Mouse (Mus musculus): ENCODE results near the gene Dnaaf2. TPM values are rescaled to one million over a fixed set of nuclear protein-coding genes. Genes with fewer than 3 reads are reported as not detected.

Gene Dnaaf2
- polyA plus RNA-seq, 1 experiment from 2014 or later = 10.9 TPM

DNA sequence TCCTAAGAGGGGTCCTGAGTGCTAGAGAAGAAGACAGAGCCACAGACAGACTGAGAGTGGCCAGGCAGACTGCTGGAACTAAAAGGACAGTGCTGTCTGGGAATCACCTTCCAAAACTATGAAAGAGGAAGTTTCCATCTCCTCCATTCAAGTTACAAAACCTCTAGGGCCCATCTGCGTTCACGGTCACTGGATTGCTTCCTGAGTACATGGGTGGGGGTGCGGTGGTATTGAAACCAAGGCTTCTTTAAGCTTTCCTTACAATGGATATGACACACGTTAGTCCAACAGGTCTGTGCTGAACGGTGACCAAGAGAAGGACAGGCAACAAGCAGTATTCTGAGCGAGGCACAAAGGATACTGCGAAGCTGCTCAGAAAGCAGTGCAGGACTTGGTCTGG, 16.2 kb upstream of the Dnaaf2 start:
- WGBS = 90% methylated on average over 7 of the region's 7 CpGs
- H3K36me3 ChIP-seq = no peaks in the 10 kb centered on the region

DNA sequence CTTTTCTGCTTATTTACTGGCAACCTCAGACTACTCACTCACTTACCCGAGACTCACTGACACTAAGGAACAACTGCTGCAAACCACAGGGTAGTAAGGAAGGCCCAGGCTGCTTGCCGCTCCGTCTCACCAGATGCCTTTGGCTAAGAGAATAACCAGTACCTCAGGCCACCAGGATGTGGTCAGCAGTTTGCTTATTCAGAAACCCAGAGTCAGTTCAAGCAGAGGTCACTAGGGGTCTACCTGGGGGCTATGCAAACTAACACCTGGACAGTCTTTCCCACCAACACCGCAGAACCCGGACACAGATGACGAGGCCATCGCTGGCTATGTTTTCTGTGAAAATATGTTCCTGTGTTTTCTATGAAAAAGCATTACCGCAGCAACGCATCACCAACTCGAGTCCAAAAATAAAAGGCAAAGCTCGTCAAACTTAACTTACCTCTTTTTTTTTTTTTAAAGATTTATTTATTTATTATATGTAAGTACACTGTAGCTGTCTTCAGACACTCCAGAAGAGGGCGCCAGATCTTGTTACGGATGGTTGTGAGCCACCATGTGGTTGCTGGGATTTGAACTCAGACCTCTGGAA, 15.1 kb upstream of the Dnaaf2 start:
- no peak overlapping the region for H3K27ac ChIP-seq (replicated peaks)
- WGBS = 93% methylated on average over 13 of the region's 13 CpGs
- no peaks in the 10 kb centered on the region for H3K36me3 ChIP-seq
- ATAC-seq (replicated peaks) = no peak
- no peak overlapping the region for H3K4me2 ChIP-seq (replicated peaks)
- H3K27me3 ChIP-seq = no peaks in the 10 kb centered on the region
- H3K9me3 ChIP-seq = no peaks in the 10 kb centered on the region
- H3K4me3 ChIP-seq = no peak overlapping the region
- no peak overlapping the region for H3K9ac ChIP-seq (replicated peaks)
- H3K4me1 ChIP-seq = peaks cover 3% of the 10 kb centered on the region; the same call in 1 of the 2 replicates

More for the DNA sequence above, 16.2 kb upstream of the Dnaaf2 start:
- no peak overlapping the region for H3K4me2 ChIP-seq (replicated peaks)
- H3K27me3 ChIP-seq = no peaks in the 10 kb centered on the region
- ATAC-seq (replicated peaks) = no peak
- H3K4me3 ChIP-seq = no peak overlapping the region
- no peaks in the 10 kb centered on the region for H3K9me3 ChIP-seq
- peaks cover 3% of the 10 kb centered on the region; the same call in 1 of the 2 replicates for H3K4me1 ChIP-seq
- no peak overlapping the region for H3K27ac ChIP-seq (replicated peaks)
- no peak overlapping the region for H3K9ac ChIP-seq (replicated peaks)

DNA sequence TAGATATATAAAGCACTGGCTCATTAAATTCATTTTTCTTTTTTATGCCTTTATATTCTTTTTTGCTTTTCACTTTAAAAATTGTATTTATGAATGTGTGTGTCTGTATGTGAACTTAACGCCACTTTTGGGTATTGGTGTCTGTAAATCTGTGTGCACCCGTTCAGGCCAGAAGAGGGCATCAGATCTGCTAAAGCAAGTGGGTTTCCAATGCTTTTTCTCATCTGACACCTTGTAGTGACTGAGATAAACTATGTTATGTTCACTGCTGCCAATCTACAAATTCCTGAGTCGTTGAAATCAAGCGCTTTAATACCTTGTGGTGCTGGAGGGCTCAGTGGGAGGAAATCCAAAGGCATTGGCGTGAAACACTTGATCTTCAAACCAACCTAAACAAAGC, 12.8 kb upstream of the Dnaaf2 start:
- Histone ChIP-seq H3K9me3 (no peaks in the 10 kb centered on the region), H3K4me3 (no peak overlapping the region), H3K4me2 (replicated peaks) (no peak overlapping the region), H3K4me1 (peaks cover 3% of the 10 kb centered on the region; the same call in 1 of the 2 replicates), H3K27me3 (no peaks in the 10 kb centered on the region), H3K9ac (replicated peaks) (no peak overlapping the region), H3K36me3 (no peaks in the 10 kb centered on the region), H3K27ac (replicated peaks) (no peak overlapping the region)
- WGBS = 84% methylated on average over 5 of the region's 5 CpGs
- ATAC-seq (replicated peaks) = no peak

DNA sequence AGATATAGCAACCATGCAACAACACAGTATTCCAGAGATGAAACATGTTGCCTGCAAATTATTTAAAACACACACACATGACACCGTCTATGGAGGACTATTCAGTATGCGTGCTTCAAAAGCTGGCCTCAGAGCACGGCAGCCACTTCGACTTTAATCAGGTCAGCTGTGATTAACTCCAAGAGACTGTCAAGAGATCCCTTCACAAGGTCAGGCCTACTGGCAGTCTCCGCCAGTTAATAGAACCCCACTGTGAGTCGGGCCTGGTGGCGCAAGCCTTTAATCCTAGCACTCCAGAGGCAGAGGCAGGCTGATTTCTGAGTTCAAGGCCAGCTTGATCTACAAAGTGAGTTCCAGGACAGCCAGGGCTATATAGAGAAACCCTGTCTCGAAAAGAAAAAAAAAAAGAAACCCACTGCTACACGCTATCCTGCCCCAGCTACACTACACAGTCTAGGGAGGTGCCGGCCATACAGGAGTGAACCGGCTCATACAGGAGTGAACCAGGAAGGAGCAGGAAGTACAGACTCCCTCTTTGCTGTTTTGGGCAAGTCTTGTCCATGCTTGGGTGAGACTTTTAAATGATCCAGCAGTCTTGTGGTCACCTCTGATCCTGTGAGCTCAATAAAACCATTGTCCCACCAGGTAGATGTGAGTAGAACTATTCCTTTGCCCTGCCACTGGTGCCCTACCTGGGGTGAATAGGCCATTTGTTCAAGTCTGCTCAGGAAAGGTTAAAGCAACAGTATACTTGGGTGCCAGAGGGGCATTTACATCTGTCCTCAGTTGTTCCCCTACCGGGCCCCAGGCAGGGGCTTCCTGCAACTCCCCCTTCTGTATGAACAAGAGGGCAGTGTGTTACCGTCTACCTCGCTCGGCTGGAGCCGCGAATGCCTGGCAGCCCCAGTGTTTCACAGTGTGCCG, 12.1 kb upstream of the Dnaaf2 start:
- whole genome bisulfite sequencing = 85% methylated on average over 18 of the region's 18 CpGs
- no peak; the same call in 1 of the 2 replicates for ATAC-seq (replicated peaks)

DNA sequence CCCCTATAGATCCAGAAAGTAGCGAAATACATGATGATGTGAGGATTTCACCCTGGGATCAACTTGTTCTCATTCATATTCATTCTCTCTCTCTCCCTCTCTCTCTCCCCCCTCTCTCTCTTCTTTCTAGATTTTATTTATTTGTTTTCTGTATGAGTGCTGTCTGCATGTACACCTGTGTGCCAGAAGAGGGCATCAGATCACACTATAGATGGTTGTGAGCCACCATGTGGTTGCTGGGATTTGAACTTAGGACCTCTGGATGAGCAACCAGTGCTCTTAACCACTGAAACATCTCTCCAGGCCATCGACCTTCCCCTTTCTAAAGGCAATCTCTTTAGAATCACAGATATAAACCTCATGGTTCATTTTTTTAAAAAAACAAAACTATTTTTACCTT, 10.3 kb upstream of the Dnaaf2 start:
- Histone ChIP-seq H3K27ac (replicated peaks) (no peak overlapping the region), H3K9me3 (no peaks in the 10 kb centered on the region), H3K4me2 (replicated peaks) (no peak overlapping the region), H3K4me3 (no peak overlapping the region), H3K4me1 (peaks cover 5% of the 10 kb centered on the region), H3K36me3 (no peaks in the 10 kb centered on the region), H3K27me3 (no peaks in the 10 kb centered on the region), H3K9ac (replicated peaks) (no peak overlapping the region)
- 91% methylated on average over 2 of the region's 2 CpGs for WGBS
- ATAC-seq (replicated peaks) = no peak

More for the DNA sequence above, 12.1 kb upstream of the Dnaaf2 start:
- Histone ChIP-seq H3K4me2 (replicated peaks) (no peak overlapping the region), H3K27ac (replicated peaks) (no peak overlapping the region), H3K9me3 (no peaks in the 10 kb centered on the region), H3K36me3 (no peaks in the 10 kb centered on the region), H3K4me3 (no peak overlapping the region), H3K27me3 (no peaks in the 10 kb centered on the region), H3K4me1 (no peaks in the 10 kb centered on the region), H3K9ac (replicated peaks) (no peak overlapping the region)

DNA sequence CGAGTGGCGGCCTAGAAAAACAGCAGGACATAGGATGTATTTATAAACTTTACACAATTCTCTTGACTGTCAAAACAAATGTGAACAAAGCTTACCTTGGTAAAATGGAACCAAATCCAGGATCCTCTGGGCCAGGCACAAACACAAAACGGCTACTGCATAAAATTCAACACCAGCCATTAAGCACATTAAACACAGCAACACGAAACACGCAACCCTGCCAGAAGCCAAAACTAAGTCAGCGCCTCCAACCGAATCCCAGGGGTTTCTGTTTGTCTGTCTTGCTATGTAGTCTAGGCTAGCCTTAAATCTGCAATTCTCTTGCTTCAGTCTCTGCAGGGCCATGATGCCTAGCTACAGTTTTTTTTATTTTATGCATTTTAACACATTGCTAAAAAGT, 9.7 kb upstream of the Dnaaf2 start:
- H3K36me3 ChIP-seq = no peaks in the 10 kb centered on the region
- no peaks in the 10 kb centered on the region for H3K9me3 ChIP-seq
- H3K9ac ChIP-seq (replicated peaks) = no peak overlapping the region
- peaks cover 5% of the 10 kb centered on the region for H3K4me1 ChIP-seq
- no peak overlapping the region for H3K4me3 ChIP-seq
- no peak overlapping the region for H3K27ac ChIP-seq (replicated peaks)
- H3K27me3 ChIP-seq = no peaks in the 10 kb centered on the region
- H3K4me2 ChIP-seq (replicated peaks) = no peak overlapping the region
- 93% methylated on average over 7 of the region's 7 CpGs for WGBS
- ATAC-seq (replicated peaks) = no peak

DNA sequence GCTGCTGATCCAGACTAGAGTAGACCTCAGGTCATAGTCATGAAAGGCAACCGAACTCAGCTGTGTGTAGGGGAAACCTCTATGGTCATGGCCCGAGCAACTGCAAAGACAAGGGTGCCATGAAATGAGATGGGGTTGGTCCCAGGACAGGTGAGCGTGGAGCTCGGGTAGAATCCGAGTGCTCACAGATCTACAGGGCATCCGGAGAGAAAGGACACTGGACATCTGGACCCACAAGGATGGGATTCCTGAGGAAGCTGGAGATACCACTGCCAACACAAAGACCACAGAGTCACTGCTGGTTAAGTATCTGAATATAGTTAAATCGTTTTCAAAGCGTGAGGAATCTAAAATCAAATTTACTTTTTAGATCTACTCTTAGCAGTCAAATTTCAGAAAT, 9.2 kb upstream of the Dnaaf2 start:
- Histone ChIP-seq H3K36me3 (no peaks in the 10 kb centered on the region; the same call in 1 of the 2 replicates), H3K27me3 (no peaks in the 10 kb centered on the region), H3K4me1 (peaks cover 5% of the 10 kb centered on the region), H3K27ac (replicated peaks) (no peak overlapping the region), H3K4me2 (replicated peaks) (no peak overlapping the region), H3K9me3 (no peaks in the 10 kb centered on the region), H3K4me3 (no peak overlapping the region), H3K9ac (replicated peaks) (no peak overlapping the region)
- no peak for ATAC-seq (replicated peaks)
- 95% methylated on average over 8 of the region's 8 CpGs for WGBS

DNA sequence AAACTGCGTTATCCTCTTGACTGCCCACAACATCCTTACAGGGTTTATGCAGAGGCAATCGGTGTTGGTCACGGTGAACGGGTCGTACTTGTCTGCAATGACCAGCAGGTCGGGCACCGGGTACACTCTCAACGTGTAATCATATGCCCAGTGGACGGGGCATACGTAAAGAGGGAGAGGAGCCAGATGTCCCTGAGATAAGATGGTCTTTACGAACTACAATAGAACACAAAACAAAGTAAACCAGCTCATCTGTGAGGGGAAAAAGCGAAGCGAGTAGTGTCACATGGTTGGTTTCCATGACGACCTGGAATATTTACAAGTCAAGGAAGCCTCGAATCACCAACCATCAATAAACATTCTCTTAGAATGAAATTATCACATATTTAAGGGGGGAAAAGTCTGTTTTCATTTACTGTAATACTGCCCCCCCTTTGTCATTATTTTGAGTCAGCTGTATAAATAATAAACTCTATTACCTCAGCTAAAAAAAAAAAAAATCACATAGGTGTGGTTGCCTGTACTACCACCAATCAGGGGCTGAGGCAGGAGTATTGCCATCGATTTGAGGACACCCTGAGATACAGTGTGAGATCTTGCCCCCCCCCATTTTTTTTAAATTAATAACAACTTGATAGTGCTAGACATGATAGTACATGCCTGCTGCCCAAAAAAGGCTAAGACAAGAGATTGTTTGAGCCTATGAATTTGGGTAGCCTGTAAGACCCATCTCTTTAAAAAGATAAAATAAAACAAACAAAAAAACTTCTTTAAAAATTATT, 6.0 kb upstream of the Dnaaf2 start, which contains the start of gene Gm49384:
Gene Gm49384, minus strand, starts transcription at position 216 of the 782 bp plus-strand sequence.
- peaks cover 9% of the 10 kb centered on the region for H3K4me1 ChIP-seq
- no peak within 1 kb of the TSS for H3K4me3 ChIP-seq
- 69% methylated on average over 16 of the region's 16 CpGs for WGBS

DNA sequence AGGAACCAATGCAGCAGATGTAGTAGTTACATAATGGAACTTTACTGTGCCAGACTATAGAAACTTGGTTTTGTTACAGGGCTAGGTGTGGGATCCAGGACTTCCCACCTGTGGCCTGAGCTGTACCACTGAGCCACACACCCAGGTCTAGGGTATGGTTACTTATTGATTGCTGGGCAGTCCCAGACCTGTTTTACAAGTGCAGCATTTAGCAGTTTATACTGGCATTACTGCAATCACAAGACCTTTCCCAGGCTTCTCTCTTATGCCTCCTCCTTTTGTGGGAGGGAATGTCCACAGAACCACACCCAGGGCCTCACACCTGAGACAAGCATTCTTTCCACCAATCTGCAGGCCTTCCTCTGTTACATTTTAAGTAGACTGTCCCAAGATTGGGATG, 756 bp upstream of the Dnaaf2 start:
- ATAC-seq (replicated peaks) = no peak
- no peaks in the 10 kb centered on the region for H3K27me3 ChIP-seq
- H3K4me3 ChIP-seq = no peak overlapping the region
- no peak overlapping the region; the same call in 1 of the 2 replicates for H3K4me2 ChIP-seq (replicated peaks)
- H3K36me3 ChIP-seq = peaks cover 13% of the 10 kb centered on the region; the same call in 1 of the 2 replicates
- peaks cover 36% of the 10 kb centered on the region for H3K4me1 ChIP-seq
- H3K9me3 ChIP-seq = no peaks in the 10 kb centered on the region
- no peak overlapping the region for H3K9ac ChIP-seq (replicated peaks)
- H3K27ac ChIP-seq (replicated peaks) = no peak overlapping the region

More for the DNA sequence above, 6.0 kb upstream of the Dnaaf2 start, which contains the start of gene Gm49384:
- H3K9me3 ChIP-seq = no peaks in the 10 kb centered on the region
- H3K27me3 ChIP-seq = no peaks in the 10 kb centered on the region
- peaks cover 11% of the 10 kb centered on the region; the same call in 1 of the 2 replicates for H3K36me3 ChIP-seq
- H3K4me2 ChIP-seq (replicated peaks) = no peak within 1 kb of the TSS
- H3K9ac ChIP-seq (replicated peaks) = no peak within 1 kb of the TSS
- peak; percentile 53 for ATAC-seq (replicated peaks)
- H3K27ac ChIP-seq (replicated peaks) = no peak within 1 kb of the TSS

DNA sequence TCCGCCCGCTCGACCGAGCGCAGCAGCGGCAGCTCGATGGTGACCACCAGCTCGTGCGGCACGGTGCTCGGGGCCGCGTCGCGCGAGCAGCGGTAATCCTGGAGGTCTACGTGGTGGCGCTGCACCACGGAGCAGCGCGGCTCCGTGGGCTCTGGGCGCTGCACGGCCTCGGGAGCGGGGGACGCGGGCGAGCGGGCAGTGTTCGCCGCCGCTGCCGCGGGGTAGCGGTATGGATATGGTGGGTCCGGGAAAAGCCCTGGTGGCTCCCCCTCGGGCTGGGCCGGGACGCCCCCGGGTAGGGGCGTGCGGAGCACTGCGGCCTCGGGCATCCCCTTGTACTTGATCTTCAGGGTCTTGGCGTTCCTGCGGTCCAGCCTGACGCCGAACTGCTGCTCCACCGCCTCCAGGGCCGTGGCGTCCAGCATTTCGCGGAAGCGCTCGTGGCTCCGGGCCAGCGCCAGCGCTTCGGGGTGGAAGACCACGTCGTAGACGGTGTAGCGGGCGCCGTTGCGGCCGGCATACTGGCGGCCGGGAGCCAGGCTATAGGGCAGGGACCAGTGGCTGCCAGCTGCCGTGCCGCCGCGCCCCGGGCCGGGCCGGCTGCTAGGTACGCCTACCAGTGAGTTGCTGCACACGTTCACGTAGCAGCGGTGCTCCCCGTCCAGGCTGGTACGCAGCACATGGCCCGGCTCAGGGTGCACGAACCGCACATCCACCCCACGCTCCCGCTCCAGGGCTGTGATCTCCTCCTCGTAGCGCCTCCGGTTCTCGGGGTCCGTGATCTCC, 658 bp downstream of the Dnaaf2 start:
- Histone ChIP-seq H3K27me3 (no peaks in the 10 kb centered on the region), H3K9me3 (no peaks in the 10 kb centered on the region), H3K36me3 (peaks cover 13% of the 10 kb centered on the region; the same call in 1 of the 2 replicates), H3K4me2 (replicated peaks) (peak overlapping the region; percentile 96), H3K9ac (replicated peaks) (peak overlapping the region; percentile 94), H3K27ac (replicated peaks) (peak overlapping the region; percentile 96), H3K4me3 (peak overlapping the region; percentile 100), H3K4me1 (peaks cover 34% of the 10 kb centered on the region)
- ATAC-seq (replicated peaks) = peak; percentile 83
- under 1% methylated on average over 91 of the region's 94 CpGs for WGBS
